Mouse (Mus musculus): Measurements from ENCODE around the gene Rad9a. TPM values are rescaled to one million over a fixed set of nuclear protein-coding genes. Genes with fewer than 3 reads are reported as not detected.
"Not testable (repeated sequence)": the region's sequence is repeated elsewhere in the genome, so short reads cannot be mapped to it uniquely, and the experiment has no call there.

Rad9a gene
- total RNA-seq (2021), result 10 to 100 TPM in 1 of 2 experiments, 1 to 10 TPM in 1; 6.1 to 10.8 TPM

- intact Hi-C loops (cut with DNase I), result loop anchor here (5.0 kb wide), 1 partner anchor 34 kb away; no protein-coding TSS in a partner anchor
- peak; percentile 92 to 94 for DNase-seq (ENCODE audit: low spot score in 2 of 2)
These were observed at the start of gene Rad9a for GRCm38 (mm10) chr19:4201291-4201909. TSS of gene Rad9a (minus strand) at chr19:4201662.

GRCm38 (mm10) chr19:4248683-4249082 is 47.2 kb upstream of the Rad9a start:
- intact Hi-C loops (cut with DNase I); DNase-seq (ENCODE audit: low spot score in 2 of 2): not testable (repeated sequence)

- no peak for DNase-seq (ENCODE audit: low spot score in 2 of 2)
These were observed 45.5 kb upstream of the Rad9a start for GRCm38 (mm10) chr19:4247010-4247409.

GRCm38 (mm10) chr19:4244775-4245174 is 43.3 kb upstream of the Rad9a start:
- intact Hi-C loops (cut with DNase I), result no loop called here
- no peak for DNase-seq (ENCODE audit: low spot score in 2 of 2)

More at GRCm38 (mm10) chr19:4247010-4247409, 45.5 kb upstream of the Rad9a start:
- intact Hi-C loops (cut with DNase I), result no loop called here

- DNase-seq (ENCODE audit: low spot score in 2 of 2), result no peak
- intact Hi-C loops (cut with DNase I), result no loop called here
These were observed 41.0 kb upstream of the Rad9a start for GRCm38 (mm10) chr19:4242416-4242815.

- no peak for DNase-seq (ENCODE audit: low spot score in 2 of 2)
- intact Hi-C loops (cut with DNase I), result no loop called here
These were observed 38.8 kb upstream of the Rad9a start for GRCm38 (mm10) chr19:4240247-4240668.

- intact Hi-C loops (cut with DNase I), result loop anchor here (5.0 kb wide), 1 partner anchor 107 kb away; the partner anchor contains the start of gene Aip
- no peak for DNase-seq (ENCODE audit: low spot score in 2 of 2)
These were observed 33.1 kb upstream of the Rad9a start for GRCm38 (mm10) chr19:4234548-4234947.

GRCm38 (mm10) chr19:4232651-4233050 is 31.2 kb upstream of the Rad9a start:
- intact Hi-C loops (cut with DNase I), result loop anchor here (5.0 kb wide), 1 partner anchor 105 kb away; the partner anchor contains the start of gene Aip
- no peak for DNase-seq (ENCODE audit: low spot score in 2 of 2)

GRCm38 (mm10) chr19:4232186-4232572 is 30.7 kb upstream of the Rad9a start:
- intact Hi-C loops (cut with DNase I), result loop anchor here (5.0 kb wide), 1 partner anchor 105 kb away; the partner anchor contains the start of gene Aip
- no peak for DNase-seq (ENCODE audit: low spot score in 2 of 2)

GRCm38 (mm10) chr19:4231253-4232185 is 30.1 kb upstream of the Rad9a start, which contains the start of gene Pold4:
TSS of gene Pold4 (plus strand) at chr19:4231899.
- peak; percentile 94 to 96 for DNase-seq (ENCODE audit: low spot score in 2 of 2)
- intact Hi-C loops (cut with DNase I), result loop anchor here (1.0 to 5.0 kb wide), 3 partner anchors 62 to 131 kb away; partner anchors contain the start of gene Aip

GRCm38 (mm10) chr19:4230415-4230814 is 29.0 kb upstream of the Rad9a start:
- intact Hi-C loops (cut with DNase I), result loop anchor here (2.0 to 5.0 kb wide), 2 partner anchors 103 to 130 kb away; partner anchors contain the start of gene Aip

GRCm38 (mm10) chr19:4229451-4230076 is 28.1 kb upstream of the Rad9a start:
- no peak for DNase-seq (ENCODE audit: low spot score in 2 of 2)
- intact Hi-C loops (cut with DNase I), result loop anchor here (2.0 to 10.0 kb wide), 4 partner anchors 23 to 215 kb away; partner anchors contain the start of genes Aip and Ndufv1

More at GRCm38 (mm10) chr19:4230415-4230814, 29.0 kb upstream of the Rad9a start:
- no peak for DNase-seq (ENCODE audit: low spot score in 2 of 2)

- intact Hi-C loops (cut with DNase I), result loop anchor here (2.0 to 10.0 kb wide), 2 partner anchors 22 to 214 kb away; partner anchors contain the start of gene Ndufv1
- no peak for DNase-seq (ENCODE audit: low spot score in 2 of 2)
These were observed 27.4 kb upstream of the Rad9a start for GRCm38 (mm10) chr19:4228891-4229290.

- DNase-seq (ENCODE audit: low spot score in 2 of 2), result peak; percentile 63 to 65
- intact Hi-C loops (cut with DNase I), result loop anchor here (2.0 to 10.0 kb wide), 2 partner anchors 21 to 213 kb away; partner anchors contain the start of gene Ndufv1
These were observed 26.6 kb upstream of the Rad9a start for GRCm38 (mm10) chr19:4227894-4228678.

- no peak for DNase-seq (ENCODE audit: low spot score in 2 of 2)
- intact Hi-C loops (cut with DNase I), result loop anchor here (10.0 kb wide), 1 partner anchor 213 kb away; the partner anchor contains the start of gene Ndufv1
These were observed 26.0 kb upstream of the Rad9a start for GRCm38 (mm10) chr19:4227446-4227845.

GRCm38 (mm10) chr19:4226779-4227178 is 25.3 kb upstream of the Rad9a start:
- intact Hi-C loops (cut with DNase I), result loop anchor here (10.0 kb wide), 1 partner anchor 212 kb away; the partner anchor contains the start of gene Ndufv1
- no peak for DNase-seq (ENCODE audit: low spot score in 2 of 2)

- DNase-seq (ENCODE audit: low spot score in 2 of 2), result no peak
- intact Hi-C loops (cut with DNase I), result loop anchor here (10.0 kb wide), 1 partner anchor 207 kb away; the partner anchor contains the start of gene Ndufv1
These were observed 20.7 kb upstream of the Rad9a start for GRCm38 (mm10) chr19:4222165-4222564.
